Mouse (Mus musculus): ENCODE measurements around the gene Katna1.

Gene Katna1

DNA sequence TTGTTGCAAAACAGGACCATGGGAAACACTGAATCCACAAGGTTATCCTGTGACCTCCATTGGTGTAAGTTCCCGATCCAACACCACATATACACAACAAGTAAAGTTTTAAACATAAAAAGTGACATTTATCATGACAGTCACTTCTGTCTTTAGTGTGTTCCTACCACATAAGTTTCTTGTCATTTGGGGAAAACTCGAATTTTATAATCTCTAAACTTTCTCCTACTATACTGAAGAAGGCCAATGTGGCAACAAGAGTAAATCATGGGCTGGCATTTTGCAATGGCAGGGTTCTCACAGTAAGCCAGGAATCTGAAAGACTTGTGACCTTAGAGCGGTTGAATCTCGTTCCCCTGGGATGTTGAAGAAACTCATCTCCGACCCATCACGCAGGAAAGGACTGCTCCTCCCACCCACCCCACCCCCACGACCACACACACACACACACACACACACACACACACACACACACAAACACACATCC is 54.0 kb downstream of the Katna1 start:
- DNase-seq (ENCODE audit: low spot score in 2 of 2) = no peak

DNA sequence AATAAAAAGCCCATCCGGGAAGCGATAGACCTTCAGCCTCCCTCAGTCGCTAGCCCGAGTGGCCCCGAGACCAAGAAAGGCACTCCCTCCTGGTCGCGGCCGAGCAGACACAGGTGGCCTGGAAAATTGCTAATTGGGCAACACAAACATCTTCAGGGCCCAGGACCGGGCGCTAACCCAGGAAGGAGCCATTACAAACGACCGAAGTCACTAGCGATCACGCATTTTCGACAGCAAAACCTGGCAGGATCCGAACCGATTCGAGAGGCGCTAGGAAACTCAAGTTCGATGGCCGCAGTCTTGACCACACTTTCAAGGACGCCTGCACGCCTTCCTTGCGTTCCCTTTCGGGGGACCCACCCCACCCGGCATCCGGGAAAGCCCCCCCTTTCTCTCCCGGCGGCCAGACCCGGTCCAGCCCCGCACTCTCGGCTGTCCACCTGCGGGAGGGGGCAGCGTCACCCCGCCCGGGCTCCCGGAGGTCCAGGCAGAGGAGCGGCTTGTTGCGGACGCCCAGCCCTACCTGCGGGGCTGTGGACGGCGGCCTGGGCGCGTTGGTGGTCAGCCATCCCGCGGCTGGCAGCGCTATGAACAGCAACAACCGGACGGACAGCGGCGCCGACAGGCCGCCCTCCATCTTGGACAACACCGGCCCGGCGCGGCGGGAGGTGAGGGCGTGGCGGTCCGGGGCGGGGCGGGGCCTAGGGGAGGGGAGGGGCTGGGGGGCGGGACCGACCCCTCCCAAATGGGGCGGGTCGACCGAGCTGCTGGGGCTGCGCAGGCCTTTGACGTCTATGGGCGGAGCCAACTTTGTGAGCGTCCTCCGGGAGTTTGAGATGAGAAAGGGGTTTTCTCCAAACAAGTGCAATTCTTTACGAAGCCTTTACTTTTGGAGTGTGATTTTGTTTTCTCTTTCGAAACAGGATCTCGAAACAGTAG is 54.7 kb downstream of the Katna1 start:
- peak; percentile 73 to 74 for DNase-seq (ENCODE audit: low spot score in 2 of 2)

DNA sequence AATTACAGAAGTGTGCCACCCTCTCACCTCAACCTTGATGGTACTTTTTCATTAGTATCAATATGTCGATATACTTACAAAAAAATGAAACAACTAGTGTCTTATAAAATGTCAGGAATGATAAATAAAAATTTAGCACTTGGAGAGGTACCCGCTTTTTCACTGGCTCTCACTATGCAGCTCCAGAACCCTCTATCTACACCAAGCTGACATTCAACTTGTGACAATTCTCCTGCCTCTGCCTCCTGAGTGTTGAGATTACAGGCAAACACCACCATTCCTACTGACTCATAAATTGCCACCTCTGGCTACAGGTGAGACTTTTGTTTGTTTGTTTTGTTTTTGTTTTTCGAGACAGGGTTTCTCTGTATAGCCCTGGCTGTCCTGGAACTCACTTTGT is 55.4 kb downstream of the Katna1 start:
- no peak for DNase-seq (ENCODE audit: low spot score in 2 of 2)

DNA sequence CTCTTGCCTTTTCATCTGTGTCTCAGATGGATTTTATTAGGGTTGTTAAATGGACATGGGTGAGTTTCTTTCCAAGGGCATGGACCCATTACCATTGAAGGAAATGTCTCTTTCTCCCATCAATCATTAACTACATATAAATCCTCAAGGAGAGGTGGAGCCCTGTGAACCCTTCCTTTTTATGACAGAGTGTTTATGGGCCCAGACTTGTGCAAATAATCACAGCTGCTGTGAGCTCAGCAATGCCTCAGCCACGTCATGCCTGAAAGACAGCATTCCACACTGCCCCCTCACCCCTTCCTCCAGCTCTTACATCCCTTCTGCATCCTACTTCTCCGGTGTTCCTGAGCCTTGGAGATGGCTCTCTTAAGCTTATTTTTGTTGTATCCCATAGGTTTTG is 61.5 kb downstream of the Katna1 start:
- DNase-seq (ENCODE audit: low spot score in 2 of 2) = no peak

DNA sequence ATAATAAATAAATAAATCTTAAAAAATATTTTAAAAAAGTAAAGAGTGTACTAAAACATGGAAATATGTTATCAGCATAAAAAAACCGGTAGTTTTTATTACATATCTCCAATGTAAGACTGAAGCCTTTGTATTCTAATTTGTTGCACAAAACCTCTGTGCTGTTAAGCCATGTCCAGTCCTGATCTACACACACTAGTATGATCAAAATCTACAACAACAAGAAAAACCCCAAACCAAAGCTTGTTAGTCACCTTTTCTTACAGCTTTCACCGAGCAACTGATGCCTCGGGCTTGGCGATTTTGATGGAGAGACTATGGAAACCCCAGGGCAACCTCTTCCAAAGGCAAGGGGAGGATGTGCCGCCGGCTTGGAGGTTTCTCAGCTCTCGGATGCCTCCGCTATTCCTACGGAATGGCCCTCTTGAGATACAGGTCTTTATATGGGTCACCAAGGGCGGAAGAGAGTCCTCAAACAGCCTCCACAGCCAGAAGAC is 66.5 kb downstream of the Katna1 start:
- no peak for DNase-seq (ENCODE audit: low spot score in 2 of 2)

DNA sequence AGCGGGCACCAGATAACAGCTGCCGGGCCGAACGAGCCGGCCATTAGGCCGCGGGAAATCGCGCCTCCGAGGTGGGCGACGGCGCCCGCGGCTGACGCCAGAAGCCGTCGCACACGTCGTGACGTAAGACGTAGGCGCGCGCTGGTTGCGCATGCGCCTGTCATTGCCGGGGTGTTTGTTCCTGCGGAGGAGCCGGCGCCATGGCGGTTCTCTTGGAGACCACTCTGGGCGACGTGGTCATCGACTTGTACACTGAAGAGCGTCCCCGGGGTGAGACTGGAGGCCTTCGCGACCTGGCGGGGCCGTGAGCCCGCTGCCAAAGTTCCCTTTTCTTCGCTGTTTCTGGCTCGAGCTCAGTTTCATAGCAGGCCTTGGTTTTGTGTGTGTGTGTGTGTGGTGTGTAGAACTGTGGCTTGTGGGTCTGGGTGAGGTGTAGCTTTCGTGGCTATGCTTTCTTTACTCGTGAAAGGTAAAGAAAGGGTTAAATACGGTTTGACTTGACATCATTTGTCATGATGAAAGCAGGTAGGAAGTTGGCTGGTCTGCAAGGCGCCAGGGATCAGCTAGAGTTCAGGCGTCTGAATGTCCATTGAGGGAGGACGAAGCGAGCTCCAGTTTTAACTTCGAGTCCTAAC is 67.1 kb downstream of the Katna1 start, which contains the start of the genes Ginm1 and Ppil4:
TSS of gene Ginm1 (minus strand) at position 74 of the 635 bp plus-strand sequence.
TSS of gene Ppil4 (plus strand) at position 141 of the 635 bp plus-strand sequence.
- peak; percentile 90 to 93 for DNase-seq (ENCODE audit: low spot score in 2 of 2)

DNA sequence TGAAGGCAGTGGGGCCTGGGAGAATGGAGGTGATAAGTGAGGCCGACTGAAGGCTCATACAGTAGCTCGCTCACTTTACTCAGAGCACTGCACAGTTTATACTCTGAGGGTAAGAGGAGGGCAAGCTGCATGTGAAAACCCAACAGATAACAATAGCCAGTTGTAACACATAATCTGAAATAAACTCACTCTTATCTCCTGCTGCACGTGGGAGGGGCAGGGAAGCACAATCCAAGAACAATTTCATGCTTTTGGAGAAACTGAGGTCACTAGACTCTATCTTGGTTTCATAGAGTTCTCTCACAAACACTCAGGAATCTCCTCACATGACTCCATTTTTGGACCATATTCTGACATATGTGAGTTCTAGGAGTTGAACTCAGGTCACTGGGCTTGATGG is 75.5 kb downstream of the Katna1 start:
- no peak for DNase-seq (ENCODE audit: low spot score in 2 of 2)

DNA sequence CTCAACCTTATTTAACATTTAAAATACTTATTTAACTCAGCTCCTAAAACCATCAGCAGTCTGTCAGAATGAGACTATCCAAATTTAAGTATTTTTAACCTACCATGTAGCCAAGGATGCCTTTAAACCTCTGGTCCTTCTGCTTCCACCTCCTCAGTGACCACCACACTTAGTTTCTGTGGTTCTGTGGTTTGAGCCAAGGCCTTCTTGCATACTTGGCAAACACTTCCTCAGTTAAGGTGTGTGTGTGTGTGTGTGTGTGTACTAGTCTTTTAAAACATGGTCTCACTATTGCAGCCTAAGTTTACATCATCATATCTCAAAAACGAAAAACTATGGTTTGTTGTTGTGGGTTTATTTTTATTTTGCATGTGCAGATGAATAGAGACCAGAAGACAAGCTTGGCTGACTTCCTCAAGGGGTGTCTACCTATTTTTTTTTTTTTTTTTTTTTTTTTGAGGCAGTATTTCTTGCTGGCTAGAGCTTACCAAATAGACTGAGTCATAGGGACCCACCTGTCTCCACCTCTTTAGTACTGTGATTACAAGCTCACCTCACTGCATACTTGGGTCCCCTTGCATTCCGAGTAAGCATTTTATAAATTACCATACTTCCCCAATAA is 76.8 kb downstream of the Katna1 start:
- DNase-seq (ENCODE audit: low spot score in 2 of 2) = no peak

DNA sequence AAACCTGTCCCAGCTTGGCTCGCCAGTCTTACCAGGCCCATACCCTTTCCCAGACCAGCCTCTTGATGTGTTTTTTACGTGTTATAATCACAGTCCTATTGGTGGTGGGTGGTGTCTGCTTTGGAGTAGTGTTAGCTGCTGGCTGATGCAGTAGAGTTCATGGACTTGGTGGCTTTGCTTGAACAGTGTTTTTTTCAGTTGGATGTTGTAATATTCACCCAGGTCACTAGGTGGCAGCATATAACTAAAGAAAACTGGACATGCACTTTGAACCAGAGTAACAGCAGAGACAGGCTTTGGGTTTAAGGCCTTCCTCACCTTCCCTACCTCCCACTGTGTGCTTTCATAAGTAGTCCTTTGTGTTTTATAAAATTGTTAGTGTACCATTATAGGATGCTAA is 84.1 kb downstream of the Katna1 start:
- peak; percentile 71 for DNase-seq (ENCODE audit: low spot score in 2 of 2)
